Mouse (Mus musculus) brain, embryonic 14.5 days (tissue): ENCODE data around the gene Fbxo21.

Source experiments
- CTCF ChIP-seq: fragments of 200-500 bp; IDR thresholded peaks from 2 replicates; pipeline ENCODE4 v1.5.1; 2012; ENCODE audit warnings: inconsistent platforms, mild to moderate bottlenecking, moderate library complexity, borderline replicate concordance; ENCODE audit not compliant: insufficient read depth, insufficient read length; ENCODE audit errors: extremely low read depth
- POLR2A ChIP-seq: fragments of 200-500 bp; IDR thresholded peaks from 2 replicates; pipeline ENCODE4 v1.6.1; 2012; ENCODE audit warnings: mild to moderate bottlenecking, inconsistent platforms, borderline replicate concordance; ENCODE audit not compliant: poor library complexity, insufficient read depth, insufficient read length, severe bottlenecking; ENCODE audit errors: extremely low read depth

- TF ChIP-seq POLR2A, result no peak
- no peak for TF ChIP-seq CTCF
These were observed 60.6 kb downstream of the Fbxo21 start for GRCm38 (mm10) chr5:118036888-118037797.
